Mouse (Mus musculus): ENCODE results near the gene Akap8l.

GRCm38 (mm10) chr17:32321836-32322235, 28.6 kb downstream of the Akap8l start:
- no peak for TF ChIP-seq POLR2A (IDR thresholded peaks at IDR 0.05; ENCODE audit: low read depth, low read length)
- TF ChIP-seq CTCF (IDR thresholded peaks at IDR 0.05; ENCODE audit: borderline replicate concordance, insufficient read depth, low read length) = no peak
